Mouse (Mus musculus) erythroblast, embryonic 14.5 days (primary cell): Measurements from ENCODE around the gene Dcdc2c.

Source experiments
- GATA1 ChIP-seq: IDR thresholded peaks from 2 replicates; pipeline ENCODE4 v1.6.1; 2012; ENCODE audit warnings: low read length, inconsistent platforms, mixed read lengths
- TAL1 ChIP-seq: IDR thresholded peaks from 3 replicates; pipeline ENCODE4 v1.6.1; 2012; ENCODE audit warnings: low read length, inconsistent platforms, mixed read lengths

DNA sequence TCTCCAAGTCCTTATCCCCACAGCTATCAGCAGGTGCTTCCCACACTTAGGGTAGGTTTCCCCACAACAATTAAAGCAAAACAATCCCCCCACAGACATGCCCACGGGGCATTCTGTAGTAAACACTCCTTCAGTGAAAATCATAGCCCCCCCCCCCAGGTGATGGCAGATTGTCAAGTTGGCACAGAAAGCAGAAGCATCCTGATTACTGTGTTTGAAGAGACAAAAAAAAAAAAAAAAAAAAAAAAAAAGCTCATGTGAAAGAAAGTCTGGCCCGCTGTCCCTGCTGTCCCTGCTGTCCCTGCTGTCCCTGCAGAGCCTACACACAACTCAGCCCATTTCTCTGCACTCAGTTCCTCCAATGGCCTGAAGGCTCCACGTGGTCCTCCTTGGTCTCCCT lies 31.8 kb upstream of the Dcdc2c start:
- no peak for TF ChIP-seq GATA1
- TF ChIP-seq TAL1: no peak
